Mouse (Mus musculus): Measurements from ENCODE around the gene Arl9.
A peak's percentile ranks its signal among the peaks of the same experiment; 100 is the strongest.

GRCm38 (mm10) chr5:76984015-76984414, 19.8 kb upstream of the Arl9 start:
- no peak for TF ChIP-seq POLR2A (IDR thresholded peaks at IDR 0.05; ENCODE audit: insufficient read depth, low read length)
- TF ChIP-seq CTCF (IDR thresholded peaks at IDR 0.05; ENCODE audit: low read depth, low read length): peak; percentile 30

Measured in ES-Bruce4 (cell line).